Mouse (Mus musculus): ENCODE data around the gene Rgs2.

DNA sequence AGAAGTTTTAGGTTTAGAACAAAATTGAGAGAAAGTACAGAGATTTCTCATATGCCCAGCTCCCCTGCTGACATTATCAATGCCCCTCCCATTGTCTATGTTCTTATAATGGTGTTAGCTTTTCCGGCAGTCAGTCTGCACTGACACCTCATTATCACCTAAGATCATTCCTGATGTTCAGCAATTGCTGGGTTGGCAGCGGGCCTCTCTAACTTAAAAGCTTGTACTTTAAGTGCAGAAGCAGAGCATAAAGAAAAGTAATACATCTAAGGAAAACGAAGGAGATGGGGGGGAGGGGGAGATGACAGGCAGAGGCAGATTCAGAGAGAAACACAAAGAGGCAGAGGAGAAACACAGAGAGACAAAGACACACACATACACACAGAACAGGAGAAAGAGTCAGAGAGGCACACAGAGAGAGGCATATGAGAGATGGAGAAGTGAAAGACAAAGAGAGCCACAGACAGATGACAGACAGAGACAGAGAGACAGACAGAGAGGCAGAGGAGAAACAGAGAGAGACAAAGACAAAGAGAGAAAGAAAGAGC, 21.1 kb downstream of the Rgs2 start:
- TF ChIP-seq CTCF (conservative IDR thresholded peaks at IDR 0.05; ENCODE audit: low read length) = no peak
- no peak for TF ChIP-seq POU5F1 (IDR thresholded peaks at IDR 0.05; ENCODE audit: borderline replicate concordance, low read length)
- TF ChIP-seq NANOG (IDR thresholded peaks at IDR 0.05; ENCODE audit: borderline replicate concordance, low read length) = no peak
